Mouse (Mus musculus) forebrain, embryonic 11.5 days (tissue): ENCODE results near the gene Ephb2. TPM values are rescaled to one million over a fixed set of nuclear protein-coding genes. Genes with fewer than 3 reads are reported as not detected.

Experiments used
- ATAC-seq: fragments of 200-750 bp; cut with Nextera tagmentation; replicated peaks from 2 replicates; pipeline ENCODE4 v1.8.0; 2017; ENCODE audit warnings: moderate TSS enrichment; ENCODE audit not compliant: low FRiP score
- DNase-seq: peaks from one replicate; pipeline ENCODE4 v3.0.0-alpha.2; 2017; ENCODE audit warnings: low spot score
- H3K27ac ChIP-seq: fragments of 300-500 bp; sonication (generic); 2 replicates; pipeline ENCODE4 v1.5.1; 2014; ENCODE audit warnings: low read depth, low read length
- H3K27me3 ChIP-seq: fragments of 300-500 bp; sonication (generic); 2 replicates; pipeline ENCODE4 v1.6.1; 2014; ENCODE audit warnings: mild to moderate bottlenecking, low read length, mixed read lengths; ENCODE audit not compliant: control insufficient read depth, insufficient read depth
- H3K36me3 ChIP-seq: fragments of 300-500 bp; sonication (generic); 2 replicates; pipeline ENCODE4 v1.6.1; 2014; ENCODE audit warnings: mild to moderate bottlenecking, low read length, moderate library complexity, mixed read lengths; ENCODE audit not compliant: control insufficient read depth, insufficient read depth
- H3K4me1 ChIP-seq: fragments of 300-500 bp; sonication (generic); replicated peaks from 2 replicates; pipeline ENCODE4 v1.6.1; 2014; ENCODE audit warnings: low read length, mixed read lengths; ENCODE audit not compliant: control insufficient read depth, insufficient read depth
- H3K4me2 ChIP-seq: fragments of 300-500 bp; sonication (generic); 2 replicates; pipeline ENCODE4 v1.6.1; 2014; ENCODE audit warnings: low read depth, mild to moderate bottlenecking, low read length, moderate library complexity, mixed read lengths; ENCODE audit not compliant: severe bottlenecking
- H3K4me3 ChIP-seq: fragments of 300-500 bp; sonication (generic); 2 replicates; pipeline ENCODE4 v1.5.1; 2014; ENCODE audit warnings: low read depth, low read length
- H3K9ac ChIP-seq: fragments of 300-500 bp; sonication (generic); 2 replicates; pipeline ENCODE4 v1.6.1; 2014; ENCODE audit warnings: low read length
- H3K9me3 ChIP-seq: fragments of 300-500 bp; sonication (generic); 2 replicates; pipeline ENCODE4 v1.6.1; 2016; ENCODE audit warnings: low read length, mixed read lengths; ENCODE audit not compliant: control insufficient read depth
- WGBS: fragments of 180-500 bp; shearing (Covaris S2); extraction: QIAGEN DNeasy Blood & Tissue Kit; methylation state at CpG from one replicate; pipeline ENCODE4 v1.1.7; 2014; 5-methylcytosine and 5-hydroxymethylcytosine counted together
- polyA plus RNA-seq: library from polyadenylated mRNA; unstranded; fragments of >200 nt; fragmentation: Nextera tagmentation; extraction: Ambion mirVana; gene quantifications from 2 replicates; pipeline ENCODE4 v1.2.1, GENCODE M21; 2014

Ephb2 gene
- polyA plus RNA-seq, 1 experiment from 2014 or later: 36.9 TPM

- H3K4me3 ChIP-seq: no peak overlapping the region
- WGBS: 10% methylated on average over 10 of the region's 10 CpGs
- H3K4me2 ChIP-seq: peak overlapping the region; percentile 20; the same call in 1 of the 2 replicates
Observed at GRCm38 (mm10) chr4:136820069-136820522, 15.7 kb downstream of the Ephb2 start.

DNA sequence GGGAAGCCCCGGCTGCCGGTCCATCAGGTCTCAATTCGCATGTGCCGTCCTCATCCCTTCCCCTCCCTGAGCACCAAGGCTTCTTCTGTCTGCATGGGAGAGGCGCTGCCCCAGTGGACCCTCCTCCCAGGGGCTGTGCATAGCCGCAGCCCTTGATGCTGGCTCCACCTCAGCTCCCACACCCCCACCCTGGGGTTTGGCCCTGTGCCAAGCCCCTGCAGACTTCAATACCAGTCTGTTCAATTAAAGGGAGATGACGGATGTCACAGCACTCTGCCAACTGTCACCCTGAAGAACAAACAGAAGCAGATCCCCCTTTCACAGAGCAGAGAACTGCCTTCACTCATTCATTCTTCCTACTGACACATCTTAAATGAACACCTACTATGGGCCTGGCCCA is 19.1 kb downstream of the Ephb2 start:
- H3K36me3 ChIP-seq: no peaks in the 10 kb centered on the region
- WGBS: 28% methylated on average over 7 of the region's 7 CpGs
- ATAC-seq: peak; percentile 63
- peaks cover 31% of the 10 kb centered on the region for H3K4me1 ChIP-seq
- no peak overlapping the region for H3K4me3 ChIP-seq
- no peak overlapping the region for H3K4me2 ChIP-seq
- H3K9ac ChIP-seq: no peak overlapping the region
- no peak overlapping the region for H3K27ac ChIP-seq
- H3K9me3 ChIP-seq: no peaks in the 10 kb centered on the region
- no peaks in the 10 kb centered on the region for H3K27me3 ChIP-seq
- peak; percentile 86 for DNase-seq

More at GRCm38 (mm10) chr4:136820069-136820522, 15.7 kb downstream of the Ephb2 start:
- peaks cover 32% of the 10 kb centered on the region for H3K4me1 ChIP-seq
- no peaks in the 10 kb centered on the region for H3K27me3 ChIP-seq
- no peaks in the 10 kb centered on the region for H3K36me3 ChIP-seq
- peak overlapping the region; percentile 91 for H3K27ac ChIP-seq
- ATAC-seq (peak; percentile 71), DNase-seq (peak; percentile 72)
- peak overlapping the region; percentile 55 for H3K9ac ChIP-seq
- no peaks in the 10 kb centered on the region for H3K9me3 ChIP-seq

- H3K9me3 ChIP-seq: no peaks in the 10 kb centered on the region
- H3K4me3 ChIP-seq: no peak overlapping the region
- H3K36me3 ChIP-seq: no peaks in the 10 kb centered on the region
- H3K9ac ChIP-seq: no peak overlapping the region
- H3K27ac ChIP-seq: no peak overlapping the region
- 70% methylated on average over 5 of the region's 5 CpGs for WGBS
- DNase-seq (no peak), ATAC-seq (no peak)
- peaks cover 33% of the 10 kb centered on the region for H3K4me1 ChIP-seq
- no peaks in the 10 kb centered on the region for H3K27me3 ChIP-seq
- H3K4me2 ChIP-seq: no peak overlapping the region
Observed at GRCm38 (mm10) chr4:136815364-136815763, 20.4 kb downstream of the Ephb2 start.

DNA sequence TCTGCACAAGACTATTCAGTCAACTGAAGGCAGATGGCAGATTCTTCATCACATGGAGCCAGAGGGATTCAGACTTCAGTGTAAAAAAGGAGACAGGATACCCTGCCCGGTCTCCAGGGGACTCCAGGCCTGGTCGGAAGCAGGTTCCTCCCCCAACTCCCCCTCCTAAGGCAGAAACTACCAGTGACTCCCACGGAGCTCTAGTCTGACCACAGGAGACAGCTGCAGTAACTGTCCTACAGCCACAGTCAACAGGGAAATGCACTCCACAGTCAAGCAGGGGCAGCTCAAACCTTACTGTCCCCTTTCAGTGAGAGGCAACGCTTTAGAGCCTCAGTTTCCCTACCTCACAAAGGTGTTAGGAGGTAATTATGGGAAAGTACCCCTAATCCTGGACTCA is 23.2 kb downstream of the Ephb2 start:
- no peak for DNase-seq
- Histone ChIP-seq H3K9ac (no peak overlapping the region), H3K4me2 (no peak overlapping the region), H3K9me3 (no peaks in the 10 kb centered on the region), H3K27ac (no peak overlapping the region), H3K4me1 (peaks cover 30% of the 10 kb centered on the region), H3K36me3 (no peaks in the 10 kb centered on the region), H3K4me3 (no peak overlapping the region), H3K27me3 (no peaks in the 10 kb centered on the region)
- WGBS: 70% methylated on average over 4 of the region's 4 CpGs
- no peak for ATAC-seq

DNA sequence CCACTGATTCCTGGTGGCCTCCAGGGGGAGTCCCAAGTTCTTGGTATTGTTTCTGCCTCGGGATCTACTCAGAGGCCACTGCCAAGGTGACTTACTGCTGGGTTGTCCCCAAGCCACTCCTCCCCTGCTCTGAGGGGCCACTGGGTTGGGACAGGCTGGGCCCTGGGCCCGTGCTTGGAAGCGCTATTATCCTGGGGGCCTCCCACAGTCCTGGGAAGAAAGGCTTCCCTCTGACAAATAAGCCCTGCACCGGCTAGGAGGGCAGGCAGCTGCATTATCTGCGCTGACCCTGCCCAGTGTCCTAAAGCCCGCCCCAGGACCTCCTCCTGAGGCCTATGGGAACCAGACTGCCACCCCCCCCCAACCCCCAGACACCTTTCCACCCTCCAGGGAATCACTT is 24.2 kb downstream of the Ephb2 start:
- 5% methylated on average over 6 of the region's 6 CpGs for WGBS
- Histone ChIP-seq H3K9me3 (no peaks in the 10 kb centered on the region), H3K36me3 (no peaks in the 10 kb centered on the region), H3K4me1 (peaks cover 34% of the 10 kb centered on the region), H3K4me2 (0 out of 2 replicates have a peak overlapping the region, but pooled peaks have one; percentile 15), H3K9ac (no peak overlapping the region; the same call in 1 of the 2 replicates), H3K27me3 (no peaks in the 10 kb centered on the region), H3K4me3 (no peak overlapping the region), H3K27ac (no peak overlapping the region)
- ATAC-seq: 0 out of 2 replicates have a peak, but pooled peaks have one; percentile 49
- no peak for DNase-seq

DNA sequence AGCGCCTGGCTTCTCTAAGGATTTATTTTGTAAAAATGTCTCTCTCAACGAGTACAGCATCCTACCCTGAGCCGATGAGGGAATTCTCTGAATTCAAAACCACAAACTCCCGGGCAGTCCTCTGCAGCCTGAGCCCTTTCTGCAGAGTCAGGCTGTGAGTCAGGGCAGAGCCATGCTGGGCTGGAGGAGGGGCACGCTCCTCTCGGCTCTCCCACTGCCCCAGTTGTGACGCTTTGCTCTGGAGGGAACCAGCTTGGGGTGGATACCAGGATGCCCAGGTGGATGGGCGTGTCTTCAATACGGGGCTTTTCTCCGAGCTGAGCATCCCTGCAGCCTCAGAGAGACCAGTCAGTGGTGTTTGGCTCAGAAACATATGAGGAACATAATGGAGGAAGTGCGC is 27.3 kb downstream of the Ephb2 start:
- Histone ChIP-seq H3K4me3 (no peak overlapping the region), H3K4me1 (peaks cover 31% of the 10 kb centered on the region), H3K9ac (no peak overlapping the region)

DNA sequence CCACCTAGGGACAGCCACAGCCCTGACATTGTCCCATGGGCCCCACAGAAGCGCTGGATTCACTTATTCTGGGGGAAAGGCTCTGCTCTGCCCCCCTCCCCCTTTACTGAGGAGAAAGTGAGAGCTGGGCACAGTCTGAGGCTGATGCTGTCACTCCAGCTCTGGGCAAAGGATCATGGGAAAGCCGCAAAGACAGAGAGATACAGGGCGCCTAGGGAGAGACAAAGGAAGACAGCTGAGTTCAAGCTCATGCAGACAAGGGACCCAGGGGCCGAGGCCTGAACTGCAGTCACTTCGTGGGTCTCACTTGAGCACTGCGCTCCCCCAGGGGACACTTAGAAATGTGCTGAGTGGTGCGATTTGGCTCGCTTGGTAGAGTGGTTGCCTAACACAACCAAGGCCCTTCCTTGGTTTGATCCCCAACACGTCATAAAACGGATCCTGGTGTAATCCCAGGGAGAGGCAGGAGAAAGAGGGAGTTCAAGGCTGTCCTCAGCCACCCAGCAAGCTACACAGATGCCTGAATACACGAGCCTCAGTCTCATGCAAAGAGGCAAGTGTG is 28.3 kb downstream of the Ephb2 start:
- WGBS: 55% methylated on average over 11 of the region's 11 CpGs
- ATAC-seq (0 out of 2 replicates have a peak, but pooled peaks have one; percentile 22), DNase-seq (no peak)
- Histone ChIP-seq H3K4me3 (no peak overlapping the region), H3K9ac (peak overlapping the region; percentile 21; the same call in 1 of the 2 replicates), H3K9me3 (no peaks in the 10 kb centered on the region), H3K27ac (no peak overlapping the region), H3K4me2 (no peak overlapping the region), H3K4me1 (peaks cover 31% of the 10 kb centered on the region), H3K27me3 (no peaks in the 10 kb centered on the region), H3K36me3 (no peaks in the 10 kb centered on the region)

More for the DNA sequence above, 27.3 kb downstream of the Ephb2 start:
- no peaks in the 10 kb centered on the region for H3K36me3 ChIP-seq
- no peak for ATAC-seq
- no peak for DNase-seq
- H3K4me2 ChIP-seq: no peak overlapping the region
- H3K9me3 ChIP-seq: no peaks in the 10 kb centered on the region
- no peaks in the 10 kb centered on the region for H3K27me3 ChIP-seq
- WGBS: 27% methylated on average over 11 of the region's 11 CpGs
- H3K27ac ChIP-seq: no peak overlapping the region

DNA sequence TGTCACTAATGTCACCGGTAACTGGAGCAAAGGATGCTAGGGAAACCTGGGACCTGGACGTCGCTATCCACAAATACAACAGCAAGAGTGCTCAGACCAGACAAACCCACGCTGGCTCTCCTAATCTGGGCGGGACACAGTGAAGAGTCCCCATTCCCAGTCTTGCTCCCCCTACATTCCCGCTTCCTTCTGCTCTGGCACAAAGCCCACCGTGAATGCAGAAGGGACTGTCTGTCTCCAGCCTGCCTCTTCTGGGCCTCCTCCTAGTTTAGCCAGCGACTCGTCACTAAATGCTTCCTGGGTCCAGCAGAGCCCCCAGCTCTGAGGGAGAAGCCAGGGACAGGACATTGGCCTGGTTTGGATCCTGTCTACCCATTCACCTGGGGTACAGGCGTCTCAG is 29.5 kb downstream of the Ephb2 start:
- Histone ChIP-seq H3K4me1 (peaks cover 23% of the 10 kb centered on the region), H3K4me3 (no peak overlapping the region), H3K36me3 (no peaks in the 10 kb centered on the region), H3K4me2 (no peak overlapping the region), H3K9me3 (no peaks in the 10 kb centered on the region), H3K9ac (no peak overlapping the region), H3K27ac (no peak overlapping the region), H3K27me3 (no peaks in the 10 kb centered on the region)
- ATAC-seq: no peak
- WGBS: 69% methylated on average over 10 of the region's 10 CpGs
- DNase-seq: no peak

GRCm38 (mm10) chr4:136804343-136804742 is 31.4 kb downstream of the Ephb2 start:
- no peak for DNase-seq
- WGBS: 92% methylated on average over 6 of the region's 6 CpGs
- H3K27ac ChIP-seq: no peak overlapping the region

More at GRCm38 (mm10) chr4:136804343-136804742, 31.4 kb downstream of the Ephb2 start:
- H3K4me2 ChIP-seq: no peak overlapping the region
- H3K36me3 ChIP-seq: no peaks in the 10 kb centered on the region
- no peaks in the 10 kb centered on the region for H3K9me3 ChIP-seq
- H3K4me3 ChIP-seq: no peak overlapping the region
- H3K27me3 ChIP-seq: no peaks in the 10 kb centered on the region
- peaks cover 25% of the 10 kb centered on the region for H3K4me1 ChIP-seq
- no peak overlapping the region for H3K9ac ChIP-seq
- no peak for ATAC-seq
